Mouse (Mus musculus): Measurements from ENCODE around the gene Bach1. TPM values are rescaled to one million over a fixed set of nuclear protein-coding genes. Genes with fewer than 3 reads are reported as not detected.
A peak's percentile ranks its signal among the peaks of the same experiment; 100 is the strongest.

Gene Bach1
- polyA plus RNA-seq (2017; shearing (Covaris generic)), result 1 to 10 TPM; 3.4 to 3.9 TPM

- ATAC-seq, result peak; percentile 78
These were observed at the start of gene Bach1 for GRCm38 (mm10) chr16:87698692-87699305. Bach1 (plus strand) TSS chr16:87698945.

GRCm38 (mm10) chr16:87652344-87652743 is 46.4 kb upstream of the Bach1 start:
- ATAC-seq, result no peak

- ATAC-seq, result no peak
These were observed 45.8 kb upstream of the Bach1 start for GRCm38 (mm10) chr16:87652924-87653323.

GRCm38 (mm10) chr16:87654016-87654575 is 44.6 kb upstream of the Bach1 start:
- peak; percentile 60 for ATAC-seq

- ATAC-seq, result no peak
These were observed 43.7 kb upstream of the Bach1 start for GRCm38 (mm10) chr16:87655005-87655404.

GRCm38 (mm10) chr16:87655579-87655978 is 43.2 kb upstream of the Bach1 start:
- no peak for ATAC-seq

GRCm38 (mm10) chr16:87656771-87657170 is 42.0 kb upstream of the Bach1 start:
- ATAC-seq, result no peak

- peak; percentile 57 for ATAC-seq
These were observed 41.5 kb upstream of the Bach1 start for GRCm38 (mm10) chr16:87657291-87657690.

GRCm38 (mm10) chr16:87661024-87661471 is 37.7 kb upstream of the Bach1 start:
- peak; percentile 35 for ATAC-seq

GRCm38 (mm10) chr16:87661636-87662035 is 37.1 kb upstream of the Bach1 start:
- peak; percentile 56 for ATAC-seq

GRCm38 (mm10) chr16:87662528-87662927 is 36.2 kb upstream of the Bach1 start:
- ATAC-seq, result no peak

- no peak for ATAC-seq
These were observed 34.9 kb upstream of the Bach1 start for GRCm38 (mm10) chr16:87663890-87664289.

GRCm38 (mm10) chr16:87665246-87665645 is 33.5 kb upstream of the Bach1 start:
- ATAC-seq, result no peak

- no peak for ATAC-seq
These were observed 32.8 kb upstream of the Bach1 start for GRCm38 (mm10) chr16:87665752-87666619.

GRCm38 (mm10) chr16:87666620-87667004 is 32.1 kb upstream of the Bach1 start:
- ATAC-seq, result no peak

- ATAC-seq, result no peak
These were observed 30.7 kb upstream of the Bach1 start for GRCm38 (mm10) chr16:87668002-87668401.

- ATAC-seq, result no peak
These were observed 28.5 kb upstream of the Bach1 start for GRCm38 (mm10) chr16:87670091-87670820.

- no peak for ATAC-seq
These were observed 28.0 kb upstream of the Bach1 start for GRCm38 (mm10) chr16:87670821-87671165.

- ATAC-seq, result no peak
These were observed 27.4 kb upstream of the Bach1 start for GRCm38 (mm10) chr16:87671336-87671735.

GRCm38 (mm10) chr16:87673155-87673554 is 25.6 kb upstream of the Bach1 start:
- ATAC-seq, result no peak

- no peak for ATAC-seq
These were observed 22.6 kb upstream of the Bach1 start for GRCm38 (mm10) chr16:87676182-87676581.

GRCm38 (mm10) chr16:87678667-87679066 is 20.1 kb upstream of the Bach1 start:
- ATAC-seq, result no peak
